Mouse (Mus musculus) liver, adult 2 months (tissue): Measurements from ENCODE around the gene Ubtd2.

Experiments used
- CTCF ChIP-seq: fragments of 200-500 bp; IDR thresholded peaks from 2 replicates; pipeline ENCODE4 v1.5.1; 2011; ENCODE audit warnings: low read depth, low read length, control low read depth
- POLR2A ChIP-seq: fragments of 200-500 bp; IDR thresholded peaks from 2 replicates; pipeline ENCODE4 v1.6.1; 2011; ENCODE audit warnings: low read length, control low read depth; ENCODE audit not compliant: insufficient read depth; ENCODE audit errors: extremely low read depth

DNA sequence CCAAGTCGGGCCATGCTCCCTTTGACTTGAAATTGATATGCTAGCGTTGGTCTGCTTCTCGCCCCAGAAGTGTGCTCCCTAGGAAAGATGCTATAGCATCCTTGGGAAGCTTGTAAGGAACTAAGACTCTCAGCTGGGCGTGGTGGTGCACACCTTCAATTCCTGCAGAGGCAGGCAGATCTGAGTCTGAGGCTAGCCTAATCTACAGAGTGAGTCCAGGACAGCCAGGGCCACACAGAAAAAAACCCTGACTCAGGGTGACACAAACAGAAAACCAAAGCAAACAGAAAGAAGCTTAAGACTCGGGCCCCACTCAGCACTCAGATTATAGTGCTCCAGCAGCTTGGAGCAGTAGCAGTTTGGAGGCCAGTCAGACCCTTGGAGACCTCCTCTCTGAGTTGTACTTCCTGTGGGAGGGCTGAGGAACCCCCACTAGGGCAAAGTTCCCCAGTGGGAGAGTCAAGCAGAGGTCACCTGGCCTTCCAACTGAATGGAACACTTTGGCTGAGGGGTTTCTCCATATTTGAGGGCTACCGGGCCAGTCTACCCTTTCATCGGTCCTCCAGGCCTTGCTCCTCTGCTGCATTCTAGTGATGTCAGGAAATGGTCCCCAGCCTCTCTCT, 79.4 kb downstream of the Ubtd2 start:
- TF ChIP-seq CTCF (no peak), POLR2A (no peak)
